Comparison of ENCODE assay signal across 7 mouse cellular contexts in the genomic region with DNA sequence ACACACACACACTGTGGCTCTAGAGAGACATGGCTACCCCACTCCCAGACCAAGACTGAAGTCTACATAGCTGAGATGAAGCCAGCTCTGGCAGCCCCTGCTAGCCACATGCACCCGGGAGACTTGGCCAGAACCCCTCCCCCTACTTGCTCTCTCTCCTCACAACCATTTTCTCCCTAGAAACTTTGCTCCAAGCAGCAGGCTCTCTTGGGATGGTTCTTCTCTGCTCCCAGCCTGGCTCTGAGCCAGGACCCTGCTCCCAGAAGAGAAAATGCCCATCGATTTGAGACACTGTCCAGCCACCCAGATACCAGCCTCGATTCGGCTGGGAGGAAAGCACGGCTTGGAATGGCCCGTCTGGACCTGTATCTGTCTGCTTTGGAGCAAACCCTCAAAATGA. TPM values are rescaled to one million over a fixed set of nuclear protein-coding genes. Genes with fewer than 3 reads are reported as not detected.
DNase-seq lines count a peak whose midpoint lies in the region; ATAC-seq and TF ChIP-seq lines count a peak whose summit lies in the region.

No protein-coding gene starts in this region.

- H3K9me3 ChIP-seq in lung, embryonic 14.5 days (ENCODE audit: low read depth, low read length) = no peaks in the 10 kb centered on the region
- H3K9me3 ChIP-seq in forebrain, embryonic 15.5 days = no peaks in the 10 kb centered on the region
- no peaks in the 10 kb centered on the region for H3K9me3 ChIP-seq in limb, embryonic 11.5 days (ENCODE audit: control insufficient read depth, low read length)
- H3K9me3 ChIP-seq in stomach, embryonic 15.5 days = no peaks in the 10 kb centered on the region

- no peak for TF ChIP-seq CTCF in lung, embryonic 14.5 days (IDR thresholded peaks at IDR 0.05; ENCODE audit: low read depth)

- H3K9ac ChIP-seq in lung, embryonic 14.5 days = no peak overlapping the region
- peak overlapping the region; percentile 18; the same call in 1 of the 2 replicates for H3K9ac ChIP-seq in forebrain, embryonic 15.5 days (replicated peaks)
- H3K9ac ChIP-seq in limb, embryonic 11.5 days (ENCODE audit: low read length) = no peak overlapping the region
- no peak overlapping the region for H3K9ac ChIP-seq in stomach, embryonic 15.5 days

- H3K4me3 ChIP-seq in lung, embryonic 14.5 days (ENCODE audit: low read depth, low read length) = no peak overlapping the region
- H3K4me3 ChIP-seq in forebrain, embryonic 15.5 days = peak overlapping the region; percentile 10
- H3K4me3 ChIP-seq in limb, embryonic 11.5 days (ENCODE audit: low read depth, low read length) = no peak overlapping the region
- no peak overlapping the region for H3K4me3 ChIP-seq in stomach, embryonic 15.5 days (replicated peaks)

- H3K36me3 ChIP-seq in lung, embryonic 14.5 days (ENCODE audit: insufficient read depth) = no peaks in the 10 kb centered on the region
- H3K36me3 ChIP-seq in forebrain, embryonic 15.5 days = no peaks in the 10 kb centered on the region
- H3K36me3 ChIP-seq in limb, embryonic 11.5 days (ENCODE audit: control insufficient read depth, insufficient read depth, low read length) = no peaks in the 10 kb centered on the region
- no peaks in the 10 kb centered on the region for H3K36me3 ChIP-seq in stomach, embryonic 15.5 days

- ATAC-seq in lung, embryonic 14.5 days (ENCODE audit: insufficient read depth) = no peak
- ATAC-seq in forebrain, embryonic 15.5 days (replicated peaks) = no peak
- no peak for ATAC-seq in limb, embryonic 11.5 days (ENCODE audit: insufficient number of reproducible peaks, low FRiP score, low TSS enrichment, low read depth)
- ATAC-seq in stomach, embryonic 15.5 days (ENCODE audit: insufficient read depth, low FRiP score, low read depth) = no peak; the same call in 1 of the 2 replicates

- peak; percentile 40 for DNase-seq in lung, embryonic 14.5 days
- no peak for DNase-seq in lung, adult 18-20 months
- DNase-seq in limb, embryonic 11.5 days (ENCODE audit: low spot score) = peak; percentile 41
- no peak for DNase-seq in urinary bladder, postnatal 14 days (ENCODE audit: low spot score)
- DNase-seq in thymus, postnatal 4 days = no peak

- 21% methylated on average over 6 of the region's 6 CpGs for WGBS in lung, embryonic 14.5 days
- 14% methylated on average over 6 of the region's 6 CpGs for WGBS in forebrain, embryonic 15.5 days
- 21% methylated on average over 6 of the region's 6 CpGs for WGBS in limb, embryonic 11.5 days
- 30% methylated on average over 6 of the region's 6 CpGs for WGBS in stomach, embryonic 15.5 days

- H3K27me3 ChIP-seq in lung, embryonic 14.5 days (ENCODE audit: insufficient read depth, low read length) = peaks cover 22% of the 10 kb centered on the region
- H3K27me3 ChIP-seq in forebrain, embryonic 15.5 days = no peaks in the 10 kb centered on the region
- peaks cover 13% of the 10 kb centered on the region; the same call in 1 of the 2 replicates for H3K27me3 ChIP-seq in limb, embryonic 11.5 days (ENCODE audit: control insufficient read depth, insufficient read depth, low read length)
- H3K27me3 ChIP-seq in stomach, embryonic 15.5 days (replicated peaks) = peaks cover 20% of the 10 kb centered on the region

- no peak overlapping the region for H3K27ac ChIP-seq in lung, embryonic 14.5 days (ENCODE audit: low read depth)
- H3K27ac ChIP-seq in forebrain, embryonic 15.5 days (replicated peaks) = peak overlapping the region; percentile 80
- no peak overlapping the region for H3K27ac ChIP-seq in limb, embryonic 11.5 days (replicated peaks; ENCODE audit: low read depth, low read length)
- H3K27ac ChIP-seq in stomach, embryonic 15.5 days = peak overlapping the region; percentile 3; the same call in 1 of the 2 replicates

- H3K4me1 ChIP-seq in lung, embryonic 14.5 days (ENCODE audit: insufficient read depth) = peaks cover 3% of the 10 kb centered on the region; the same call in 1 of the 2 replicates
- H3K4me1 ChIP-seq in forebrain, embryonic 15.5 days = peaks cover 86% of the 10 kb centered on the region
- peaks cover 16% of the 10 kb centered on the region for H3K4me1 ChIP-seq in limb, embryonic 11.5 days (ENCODE audit: control insufficient read depth, insufficient read depth, low read length)
- peaks cover 7% of the 10 kb centered on the region for H3K4me1 ChIP-seq in stomach, embryonic 15.5 days

- no peak overlapping the region for H3K4me2 ChIP-seq in lung, embryonic 14.5 days
- peak overlapping the region; percentile 35 for H3K4me2 ChIP-seq in forebrain, embryonic 15.5 days (replicated peaks)
- H3K4me2 ChIP-seq in limb, embryonic 11.5 days (ENCODE audit: low read depth, severe bottlenecking) = no peak overlapping the region
- H3K4me2 ChIP-seq in stomach, embryonic 15.5 days = no peak overlapping the region

RNA-seq across cellular contexts. Expression of gene Sox8, which starts 5.2 kb away (rescaled TPM):
- 0.42 and 0.79 TPM in 2 replicates for polyA plus RNA-seq in lung, embryonic 14.5 days (2014; fragmentation: Nextera tagmentation; extraction: Ambion mirVana)
- polyA plus RNA-seq in forebrain, embryonic 15.5 days (2015; fragmentation: Nextera tagmentation; extraction: Ambion mirVana) = 24.0 and 26.9 TPM in 2 replicates
- 7.1 and 8.8 TPM in 2 replicates for polyA plus RNA-seq in limb, embryonic 11.5 days (2014; fragmentation: Nextera tagmentation; extraction: Ambion mirVana)
- 5.8 and 6.0 TPM in 2 replicates for polyA plus RNA-seq in stomach, embryonic 15.5 days (2015; fragmentation: Nextera tagmentation; extraction: Ambion mirVana)

RNA-seq across cellular contexts. Expression of gene Lmf1, which starts 13.6 kb away (rescaled TPM):
- polyA plus RNA-seq in lung, embryonic 14.5 days (2014; fragmentation: Nextera tagmentation; extraction: Ambion mirVana) = 25.7 and 26.1 TPM in 2 replicates
- 17.0 and 18.1 TPM in 2 replicates for polyA plus RNA-seq in forebrain, embryonic 15.5 days (2015; fragmentation: Nextera tagmentation; extraction: Ambion mirVana)
- polyA plus RNA-seq in limb, embryonic 11.5 days (2014; fragmentation: Nextera tagmentation; extraction: Ambion mirVana) = 22.5 and 23.8 TPM in 2 replicates
- polyA plus RNA-seq in stomach, embryonic 15.5 days (2015; fragmentation: Nextera tagmentation; extraction: Ambion mirVana) = 27.4 and 29.8 TPM in 2 replicates

Comparison
In these comparisons a context has a peak if more than half of its experiments do, and no peak if none do; other contexts are left out.
1. DNase-seq: peak in lung, embryonic 14.5 days (single experiment) and limb, embryonic 11.5 days (single experiment); none in lung, adult 18-20 months (0 of 2), urinary bladder, postnatal 14 days (single experiment) and thymus, postnatal 4 days (single experiment).
2. H3K27ac ChIP-seq: peak in forebrain, embryonic 15.5 days (single experiment) and stomach, embryonic 15.5 days (single experiment); none in lung, embryonic 14.5 days (single experiment) and limb, embryonic 11.5 days (single experiment).